Mouse (Mus musculus): Measurements from ENCODE around the gene Rab3a.

Gene Rab3a

DNA sequence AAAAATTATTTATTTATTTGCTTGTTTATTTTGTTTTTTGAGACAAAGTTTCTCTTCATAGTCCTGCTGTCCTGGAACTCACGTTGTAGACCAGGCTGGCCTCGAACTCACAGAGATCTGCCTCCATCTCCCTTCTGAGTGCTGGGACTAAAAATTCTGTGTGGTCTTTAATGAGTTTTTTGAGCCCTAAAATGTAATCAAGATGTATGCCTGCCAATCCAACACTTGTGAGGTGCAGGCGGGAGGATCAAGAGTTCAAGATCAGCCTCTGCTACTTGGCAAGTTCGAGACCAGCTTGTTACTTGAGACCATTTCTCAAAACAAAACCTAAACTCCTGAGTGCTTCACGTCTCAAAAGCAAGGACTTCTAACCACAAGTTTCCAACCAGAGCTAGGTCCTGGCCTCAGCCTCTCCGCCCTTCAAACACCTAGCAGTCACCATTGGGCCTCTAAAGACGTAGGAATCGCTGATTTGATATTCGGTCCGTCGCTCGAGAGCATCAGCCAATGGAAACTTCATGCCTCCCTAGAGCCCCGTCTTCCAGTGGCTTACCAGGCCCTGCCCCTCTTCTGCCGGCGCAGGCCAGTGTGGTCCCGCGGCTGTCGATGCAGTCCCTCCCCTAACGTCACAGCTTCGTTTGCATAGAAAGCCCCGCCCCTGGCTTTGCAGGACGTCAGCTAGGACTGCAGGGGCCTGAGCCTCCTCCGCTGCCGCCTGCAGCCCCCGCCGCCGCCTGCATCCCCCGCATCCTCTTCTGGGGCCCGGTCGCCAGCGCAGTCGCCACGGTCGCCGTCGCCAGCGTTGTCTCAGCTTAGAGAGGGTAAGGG lies at the start of gene Rab3a:
TSS of gene Rab3a (plus strand) at position 637 of the 828 bp plus-strand sequence.
- peak; percentile 93 for DNase-seq

GRCm38 (mm10) chr8:70708281-70708680 lies 46.2 kb upstream of the Rab3a start:
- no peak for DNase-seq

- no peak for DNase-seq
These were observed 44.7 kb upstream of the Rab3a start for GRCm38 (mm10) chr8:70709794-70710193.

DNA sequence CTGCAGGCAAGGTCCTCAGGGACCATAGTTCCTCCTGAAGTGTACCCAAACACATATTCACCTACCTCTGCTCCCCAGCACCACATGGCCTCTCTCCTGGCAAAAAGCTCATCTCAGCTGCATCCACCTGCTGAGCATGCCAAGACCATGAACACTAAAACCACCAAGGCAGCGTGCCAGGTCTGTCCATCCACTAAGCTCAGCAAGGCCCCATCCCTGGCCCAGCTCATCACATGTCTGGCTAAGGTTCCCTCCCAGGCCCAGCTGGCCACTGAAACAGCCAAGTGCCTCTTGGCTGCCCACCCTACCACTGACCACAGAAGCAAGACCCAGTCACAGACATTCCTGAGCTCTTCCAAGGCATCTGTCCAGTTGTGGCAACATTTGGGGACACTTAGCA lies 44.2 kb upstream of the Rab3a start:
- no peak for DNase-seq

DNA sequence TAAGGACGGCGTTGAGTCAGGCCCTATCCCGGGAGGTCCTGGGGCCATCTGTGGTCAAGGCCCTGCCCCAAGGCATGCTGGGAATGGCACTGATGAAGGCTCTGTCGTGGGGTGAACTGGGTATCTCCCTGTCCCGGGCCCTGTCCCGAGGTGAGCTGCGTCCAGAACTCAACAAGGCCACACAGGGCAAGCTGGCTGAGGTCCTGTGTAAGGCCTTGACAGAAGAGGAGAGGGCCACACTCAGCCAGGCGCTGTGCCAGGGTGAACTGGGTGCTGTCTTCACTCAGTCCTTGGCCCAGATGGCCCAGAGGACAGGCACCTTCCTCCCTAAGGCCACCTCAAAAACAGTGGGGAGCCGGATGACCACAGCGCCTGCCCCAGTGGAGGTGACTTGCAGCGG lies 43.4 kb upstream of the Rab3a start:
- DNase-seq = peak; percentile 7

- no peak for DNase-seq
These were observed 40.5 kb upstream of the Rab3a start for GRCm38 (mm10) chr8:70713991-70714390.

DNA sequence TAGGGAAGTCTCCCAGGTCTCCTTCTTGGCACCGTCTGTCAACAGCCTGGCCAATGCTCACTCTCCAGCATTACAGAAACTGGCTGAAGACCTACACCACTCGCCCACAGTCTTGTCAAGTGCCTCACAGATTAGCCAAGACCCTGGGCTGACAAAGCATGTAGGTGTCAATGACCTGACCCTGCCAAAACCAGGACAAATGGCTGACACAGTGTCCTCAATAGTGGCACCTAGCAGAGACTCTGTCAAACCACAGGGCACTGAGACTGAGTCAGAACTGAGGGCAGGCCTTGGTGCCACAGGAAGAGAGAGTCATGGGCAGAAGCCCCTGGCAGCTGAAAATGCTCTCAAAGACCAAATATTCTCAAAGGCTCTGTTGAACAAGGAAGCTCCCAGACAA lies 39.4 kb upstream of the Rab3a start:
- DNase-seq = no peak

DNA sequence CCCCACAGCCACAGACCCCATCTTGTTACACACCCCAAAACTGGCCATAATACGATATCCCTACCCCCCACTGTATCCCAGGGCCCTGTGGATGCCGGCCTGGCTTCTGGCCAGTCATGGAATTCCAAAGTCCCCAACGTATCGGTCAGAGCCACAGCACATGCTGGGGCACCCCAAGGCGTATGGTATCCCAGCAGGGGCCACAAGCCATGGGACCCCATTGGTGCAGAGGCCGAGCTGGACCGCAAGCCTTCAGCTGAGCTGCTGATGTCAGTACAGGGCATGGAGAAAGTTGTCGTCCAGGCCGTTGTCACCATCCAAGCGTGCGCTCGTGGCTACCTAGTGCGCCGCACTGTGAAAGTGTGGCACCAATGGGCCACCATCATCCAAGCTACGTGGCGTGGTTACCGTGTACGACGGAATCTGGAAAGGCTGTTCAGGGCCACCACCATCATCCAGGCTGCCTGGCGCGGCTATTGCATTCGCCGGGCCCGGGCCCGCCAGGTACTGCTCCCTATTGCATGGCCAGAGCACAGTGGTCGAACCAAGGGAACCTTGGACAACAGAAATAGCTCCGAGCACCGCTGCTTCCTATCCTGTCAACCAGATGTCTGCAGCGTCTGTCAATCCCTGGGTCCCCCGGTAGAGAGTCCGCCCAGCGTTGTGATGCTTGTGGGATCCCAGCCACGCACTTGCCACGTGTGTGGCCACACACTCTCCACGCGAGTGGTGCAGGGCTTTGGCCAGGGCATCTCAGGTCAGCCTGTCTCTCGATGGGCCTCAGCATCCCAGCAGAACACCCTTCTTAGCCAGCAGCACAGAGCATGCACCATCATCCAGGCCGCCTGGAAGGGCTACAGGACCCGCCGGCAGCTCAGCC lies 37.7 kb upstream of the Rab3a start:
- DNase-seq = peak; percentile 3

DNA sequence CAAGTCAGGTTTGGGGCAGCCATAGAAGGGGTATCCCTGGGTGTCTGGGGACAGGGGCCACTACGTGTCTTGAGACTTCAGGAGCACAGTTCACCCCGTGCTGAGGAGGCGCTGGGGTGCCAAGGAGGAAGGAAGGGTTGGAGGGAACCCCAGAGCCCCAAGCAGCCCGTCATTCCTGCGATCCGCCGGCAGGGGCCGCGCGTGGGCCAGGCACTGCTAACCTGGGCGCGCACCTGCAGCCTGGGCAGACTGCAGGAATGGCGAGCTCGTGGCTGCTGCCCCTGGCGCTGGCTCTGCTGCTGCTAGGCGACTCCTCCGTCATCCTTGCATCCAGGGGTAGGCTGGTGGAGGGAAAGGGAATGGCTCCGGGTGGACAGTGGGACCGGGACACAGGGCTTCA lies 36.2 kb upstream of the Rab3a start, which contains the start of gene Gm3336:
TSS of gene Gm3336 (plus strand) at position 247 of the 400 bp plus-strand sequence.
- DNase-seq = peak; percentile 58

DNA sequence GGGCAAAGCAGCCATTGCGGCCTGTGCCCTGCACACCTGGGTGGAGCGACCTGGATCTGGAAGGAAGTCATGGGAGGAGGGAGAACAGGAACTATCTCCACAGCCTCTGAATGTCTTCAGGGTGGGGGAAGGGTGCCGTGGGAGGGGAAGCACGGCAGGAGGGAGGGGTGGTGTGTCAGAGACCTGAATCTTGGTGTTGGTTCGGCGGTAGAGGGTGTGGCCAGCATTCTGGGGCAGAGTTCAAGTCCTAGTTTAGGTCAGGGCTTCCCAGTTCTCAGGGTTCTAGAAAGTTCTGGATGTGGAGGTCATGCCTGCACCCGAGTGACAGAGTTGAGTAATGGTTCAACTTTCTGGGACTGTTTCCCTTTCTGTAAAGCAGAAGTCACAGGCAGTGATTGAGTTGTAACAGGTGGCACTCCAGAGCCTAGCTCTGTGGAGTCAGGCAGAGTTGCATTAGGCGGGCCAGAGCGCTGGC lies 34.6 kb upstream of the Rab3a start:
- DNase-seq = peak; percentile 3

GRCm38 (mm10) chr8:70720739-70721138 lies 33.7 kb upstream of the Rab3a start:
- peak; percentile 72 for DNase-seq

GRCm38 (mm10) chr8:70721601-70722000 lies 32.9 kb upstream of the Rab3a start:
- DNase-seq = peak; percentile 2

GRCm38 (mm10) chr8:70723486-70724210 lies 30.8 kb upstream of the Rab3a start, which contains the start of gene Pde4c:
Pde4c (plus strand) TSS chr8:70723720.
- DNase-seq = peak; percentile 3

DNA sequence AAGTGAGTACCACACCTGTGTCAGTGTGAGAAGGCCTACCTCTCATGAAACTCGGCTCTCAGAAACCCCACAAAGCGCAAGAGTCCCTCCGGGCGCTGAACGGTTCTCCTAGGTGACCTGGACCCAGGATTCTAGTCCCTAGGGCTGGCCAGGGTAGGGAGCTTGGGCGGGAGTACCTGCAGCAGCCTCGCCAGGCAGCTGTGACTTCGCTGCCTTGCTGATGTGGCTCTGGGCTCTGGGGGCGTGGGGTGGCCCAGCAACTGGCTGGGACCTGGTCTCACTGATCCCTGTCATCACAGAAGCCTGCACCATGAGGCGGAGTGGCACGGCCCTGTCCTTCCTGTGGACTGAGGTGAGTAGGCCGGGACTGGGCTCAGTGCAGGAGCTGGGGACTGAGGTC lies 30.3 kb upstream of the Rab3a start:
- peak; percentile 1 for DNase-seq

DNA sequence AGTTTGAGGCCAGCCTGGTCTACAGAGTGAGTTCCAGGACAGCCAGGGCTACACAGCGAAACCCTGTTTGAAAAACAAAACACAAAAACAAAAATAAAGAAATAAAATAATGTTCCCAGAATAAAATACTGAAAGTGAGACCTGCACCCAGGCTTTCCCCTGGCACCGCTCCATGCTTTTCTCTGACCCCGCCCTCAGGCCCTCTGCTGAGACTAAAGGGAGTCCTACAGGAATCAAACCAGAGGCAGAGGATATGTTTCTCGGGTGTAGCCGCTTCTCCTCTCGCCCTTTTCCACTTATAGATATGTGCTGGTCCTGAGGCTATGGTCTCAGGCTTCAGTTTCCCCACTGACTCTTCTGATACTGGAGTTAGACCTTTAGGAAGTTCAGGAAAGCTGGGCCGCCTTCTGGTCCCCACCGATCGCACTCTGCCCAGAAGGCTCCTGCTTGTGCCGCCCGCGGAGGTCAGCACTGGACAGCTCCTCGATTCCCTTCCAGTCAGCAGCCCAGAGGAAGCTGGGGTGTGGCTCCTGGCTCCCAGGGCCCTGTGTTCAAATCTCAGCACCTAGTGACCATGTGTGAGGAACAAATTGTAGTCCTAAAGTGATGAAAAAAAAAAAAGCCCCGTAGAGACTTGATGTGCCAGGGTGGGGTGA lies 28.6 kb upstream of the Rab3a start:
- DNase-seq = peak; percentile 4

- peak; percentile 1 for DNase-seq
These were observed 27.8 kb upstream of the Rab3a start for GRCm38 (mm10) chr8:70726721-70727120.

- DNase-seq = peak; percentile 4
These were observed 24.5 kb upstream of the Rab3a start for GRCm38 (mm10) chr8:70729808-70730475.

GRCm38 (mm10) chr8:70730956-70731355 lies 23.5 kb upstream of the Rab3a start:
- peak; percentile 2 for DNase-seq

DNA sequence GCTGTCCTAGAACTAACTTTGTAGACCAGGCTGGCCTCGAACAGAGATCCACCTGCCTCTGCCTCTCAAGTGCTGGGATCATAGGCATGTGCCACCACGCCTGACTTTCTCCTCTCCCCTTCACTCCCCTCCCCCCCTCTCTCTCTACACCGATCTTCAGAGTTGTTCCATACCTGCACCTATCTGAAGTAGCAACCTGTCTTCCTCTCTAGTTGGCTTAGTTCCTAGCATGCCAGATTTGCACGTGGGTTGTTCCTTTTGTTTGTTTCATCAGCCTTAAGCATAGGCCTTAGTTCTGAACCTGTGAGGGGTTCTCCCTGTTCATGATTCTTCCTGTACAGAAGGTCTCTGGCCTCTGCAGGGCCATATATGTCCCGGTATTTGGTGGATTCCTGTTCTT lies 16.8 kb upstream of the Rab3a start:
- DNase-seq = no peak

GRCm38 (mm10) chr8:70738211-70738610 lies 16.3 kb upstream of the Rab3a start:
- peak; percentile 1 for DNase-seq

DNA sequence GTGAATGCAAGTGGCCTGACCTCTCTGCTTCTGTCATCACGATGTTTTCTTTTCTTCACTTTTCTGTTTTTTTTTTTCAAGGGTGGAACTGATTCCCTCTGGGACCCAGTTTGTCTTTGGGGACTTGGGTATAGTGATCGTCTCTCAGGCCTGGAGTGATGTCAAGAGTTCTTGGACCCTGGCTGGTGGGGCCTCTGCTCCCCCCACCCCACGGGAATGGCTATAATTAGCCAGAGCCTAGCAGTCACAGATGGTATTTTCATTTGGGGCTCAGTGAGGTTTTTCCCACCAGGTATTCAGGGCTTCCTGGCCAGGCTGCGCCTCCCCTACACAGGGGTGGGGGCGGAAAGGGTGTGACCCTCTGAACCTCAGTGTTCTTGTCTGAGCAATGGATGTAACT lies 12.8 kb upstream of the Rab3a start:
- DNase-seq = no peak

DNA sequence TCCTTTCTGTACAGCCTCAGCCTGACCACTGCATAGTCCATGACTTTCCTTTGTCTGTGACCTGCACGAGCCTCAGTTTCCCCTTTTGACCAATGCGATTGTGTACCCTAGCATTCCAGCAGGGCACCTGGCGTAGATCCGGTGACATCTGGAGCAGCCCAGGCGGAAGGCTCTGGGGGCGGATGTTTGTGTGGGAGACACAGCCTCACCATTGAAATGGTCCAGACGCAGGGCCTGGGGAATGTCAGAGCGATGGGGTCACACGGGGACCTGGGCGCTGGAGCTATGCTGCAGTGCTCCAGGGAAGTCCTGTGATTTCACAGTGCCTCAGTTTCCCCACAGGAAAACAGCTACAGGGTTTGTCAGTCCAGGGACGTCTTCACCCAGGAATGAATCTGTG lies 12.3 kb upstream of the Rab3a start:
- DNase-seq = peak; percentile 4

All from right cerebral cortex, postnatal 14 days (tissue).